Mouse (Mus musculus) adrenal gland, postnatal 0 days (tissue): ENCODE results near the gene Epb41l1. TPM values are rescaled to one million over a fixed set of nuclear protein-coding genes. Genes with fewer than 3 reads are reported as not detected.

Source experiments
- microRNA-seq: library from miRNA; unstranded; fragments of <30 nt; microRNA quantifications from one replicate; pipeline ENCODE4, GENCODE M21; 2016; ENCODE audit warnings: borderline replicate concordance; ENCODE audit not compliant: insufficient number of aligned reads
- polyA plus RNA-seq: library from polyadenylated mRNA; unstranded; fragments of >200 nt; fragmentation: Nextera tagmentation; extraction: Ambion mirVana; gene quantifications from 2 replicates; pipeline ENCODE4 v1.2.1, GENCODE M21; 2015

The Epb41l1 gene
- 2.3 and 2.6 TPM in 2 replicates for polyA plus RNA-seq

DNA sequence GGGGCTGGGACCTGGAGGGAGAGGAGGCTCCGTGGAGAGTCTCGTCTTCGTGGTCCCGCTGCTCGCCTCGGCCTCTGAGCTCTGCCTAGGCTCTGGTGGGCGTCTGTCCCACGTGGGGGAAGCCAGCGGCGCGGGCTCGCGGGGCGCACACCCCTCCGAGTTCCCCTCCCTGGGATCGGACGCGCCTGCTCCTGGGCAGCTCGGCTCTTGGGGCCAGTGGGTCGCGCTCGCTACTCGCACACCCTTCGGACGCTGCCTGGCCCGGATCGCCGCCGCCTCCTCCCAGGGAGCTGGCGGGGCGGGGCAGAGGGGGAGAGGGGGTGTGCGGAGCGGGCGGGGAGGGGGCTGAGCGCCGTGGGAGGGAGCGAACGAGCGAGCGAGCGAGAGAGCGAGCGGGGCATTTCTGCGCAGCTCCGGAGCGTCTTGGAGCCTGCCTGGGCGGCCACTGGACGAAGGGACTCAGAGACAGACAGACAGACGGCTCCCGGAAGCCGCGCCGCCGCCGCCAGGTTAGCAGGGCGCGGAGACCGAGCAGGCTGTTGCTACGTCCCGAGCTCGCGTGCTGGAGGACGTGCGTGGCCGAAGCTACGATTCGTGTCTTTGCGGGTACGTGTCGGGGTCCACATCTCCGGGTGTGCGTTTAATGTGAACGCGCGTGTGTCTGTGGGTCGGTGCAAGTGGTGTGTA is at the start of gene Epb41l1:
Gene Epb41l1, plus strand, starts transcription at position 216 of the 687 bp plus-strand sequence.

DNA sequence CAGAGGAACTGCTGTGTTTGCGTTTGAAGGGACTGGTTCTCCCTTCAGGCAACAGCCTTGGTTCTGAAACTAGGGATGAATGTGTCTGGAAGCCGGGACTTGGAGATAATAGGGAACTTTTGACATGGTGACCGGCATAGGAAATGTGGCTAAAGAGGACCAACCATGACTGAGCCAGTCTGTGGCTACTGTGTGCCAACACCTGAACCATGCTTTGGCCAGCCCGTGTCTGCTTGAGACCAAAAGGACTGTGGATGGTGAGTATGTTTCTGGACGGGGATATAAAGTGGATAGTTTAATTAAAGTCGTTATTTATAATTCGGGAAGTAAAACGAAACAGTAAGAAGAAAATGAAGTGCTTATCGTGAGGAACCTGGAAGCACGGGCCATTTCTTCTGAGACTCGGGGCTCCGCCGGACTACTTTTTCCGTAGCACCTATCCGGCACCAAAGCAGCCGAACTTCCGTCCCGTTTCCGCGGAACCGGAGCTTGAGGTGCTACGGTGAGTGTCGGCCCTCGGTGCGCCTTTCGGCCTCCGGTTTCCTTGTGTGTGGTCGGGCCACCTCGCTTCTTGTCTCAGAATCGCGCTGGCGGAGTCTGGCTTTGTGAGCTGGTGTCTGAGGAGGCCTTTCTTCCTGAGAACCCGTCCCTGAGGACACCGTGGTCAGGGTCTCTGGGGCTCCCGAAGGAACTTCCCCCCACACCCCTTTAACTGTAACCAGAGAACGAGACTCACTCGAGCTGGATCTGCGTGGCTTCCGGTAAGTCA is 126.6 kb downstream of the Epb41l1 start, which contains the start of gene Aar2:
Gene Aar2, plus strand, starts transcription at position 462 of the 769 bp plus-strand sequence.

Small RNA genes within 50 kb of the gene (microRNA-seq; reads per million reads assigned to microRNA genes)
- not detected for gene Gm22758

Other genes starting within 250 kb of the Epb41l1 start
- 340 and 572 TPM in 2 replicates for gene Rbm39, start 240.7 kb upstream of the Epb41l1 start, polyA plus RNA-seq
- 45.5 and 52.4 TPM in 2 replicates for gene Phf20, start 224.4 kb upstream of the Epb41l1 start, polyA plus RNA-seq
- 8.2 and 10.0 TPM in 2 replicates for gene Cnbd2, start 108.6 kb upstream of the Epb41l1 start, polyA plus RNA-seq
- 190 and 208 TPM in 2 replicates for gene Scand1, start 108.2 kb upstream of the Epb41l1 start, polyA plus RNA-seq
- 21.4 and 33.0 TPM in 2 replicates for gene Aar2, start 126.7 kb downstream of the Epb41l1 start, polyA plus RNA-seq
- 56.1 and 59.9 TPM in 2 replicates for gene Dlgap4, start 192.8 kb downstream of the Epb41l1 start, polyA plus RNA-seq